Mouse (Mus musculus) midbrain, postnatal 0 days (tissue): ENCODE measurements around the gene Dclk1. TPM values are rescaled to one million over a fixed set of nuclear protein-coding genes. Genes with fewer than 3 reads are reported as not detected.

Experiments
- ATAC-seq: fragments of 200-750 bp; cut with Nextera tagmentation; 2 replicates; pipeline ENCODE4 v1.8.0; 2017; ENCODE audit warnings: moderate number of reproducible peaks, mild to moderate bottlenecking, moderate TSS enrichment, moderate library complexity; ENCODE audit not compliant: low FRiP score
- DNase-seq: peaks from one replicate; pipeline ENCODE4 v3.0.0-alpha.2; 2015; ENCODE audit warnings: low spot score
- H3K27ac ChIP-seq: fragments of 300-500 bp; sonication (generic); 2 replicates; pipeline ENCODE4 v1.5.1; 2014; ENCODE audit warnings: low read depth, mild to moderate bottlenecking, low read length, mixed read lengths
- H3K27me3 ChIP-seq: fragments of 300-500 bp; sonication (generic); 2 replicates; pipeline ENCODE4 v1.6.1; 2014; ENCODE audit warnings: low read length, control low read depth, mixed read lengths; ENCODE audit not compliant: insufficient read depth
- H3K36me3 ChIP-seq: fragments of 300-500 bp; sonication (generic); 2 replicates; pipeline ENCODE4 v1.6.1; 2014; ENCODE audit warnings: low read length, control low read depth, mixed read lengths; ENCODE audit not compliant: insufficient read depth
- H3K4me1 ChIP-seq: fragments of 300-500 bp; sonication (generic); 2 replicates; pipeline ENCODE4 v1.6.1; 2014; ENCODE audit warnings: mild to moderate bottlenecking, control low read depth, antibody characterized with exemption, low read length, mixed read lengths; ENCODE audit not compliant: insufficient read depth
- H3K4me2 ChIP-seq: fragments of 300-500 bp; sonication (generic); 2 replicates; pipeline ENCODE4 v1.6.1; 2014; ENCODE audit warnings: low read depth, mild to moderate bottlenecking, low read length, mixed read lengths; ENCODE audit not compliant: poor library complexity, severe bottlenecking
- H3K4me3 ChIP-seq: fragments of 300-500 bp; sonication (generic); 2 replicates; pipeline ENCODE4 v1.5.1; 2014; ENCODE audit warnings: low read depth, mild to moderate bottlenecking, low read length, moderate library complexity
- H3K9ac ChIP-seq: fragments of 300-500 bp; sonication (generic); replicated peaks from 2 replicates; pipeline ENCODE4 v1.6.1; 2014; ENCODE audit warnings: mild to moderate bottlenecking, low read length, moderate library complexity, mixed read lengths; ENCODE audit not compliant: poor library complexity, severe bottlenecking
- H3K9me3 ChIP-seq: fragments of 300-500 bp; sonication (generic); 2 replicates; pipeline ENCODE4 v1.6.1; 2016; ENCODE audit warnings: low read length, control low read depth
- CTCF ChIP-seq: IDR thresholded peaks from 2 replicates; pipeline ENCODE4 v1.5.1; 2016; ENCODE audit warnings: antibody characterized with exemption, mild to moderate bottlenecking
- WGBS: fragments of 180-500 bp; shearing (Covaris S2); extraction: QIAGEN DNeasy Blood & Tissue Kit; methylation state at CpG from one replicate; pipeline ENCODE4 v1.1.7; 2014; 5-methylcytosine and 5-hydroxymethylcytosine counted together
- polyA plus RNA-seq: library from polyadenylated mRNA; unstranded; fragments of >200 nt; fragmentation: Nextera tagmentation; extraction: Ambion mirVana; gene quantifications from 2 replicates; pipeline ENCODE4 v1.2.1, GENCODE M21; 2015
- total RNA-seq: library from RNA; depleted of rRNA; stranded (reverse); fragments of >200 nt; gene quantifications from 2 replicates; pipeline ENCODE4 v1.2.3, GENCODE M21; 2014

The Dclk1 gene
- total and polyA plus RNA-seq, 2 experiments from 2014 or later, result 219 to 307 TPM

DNA sequence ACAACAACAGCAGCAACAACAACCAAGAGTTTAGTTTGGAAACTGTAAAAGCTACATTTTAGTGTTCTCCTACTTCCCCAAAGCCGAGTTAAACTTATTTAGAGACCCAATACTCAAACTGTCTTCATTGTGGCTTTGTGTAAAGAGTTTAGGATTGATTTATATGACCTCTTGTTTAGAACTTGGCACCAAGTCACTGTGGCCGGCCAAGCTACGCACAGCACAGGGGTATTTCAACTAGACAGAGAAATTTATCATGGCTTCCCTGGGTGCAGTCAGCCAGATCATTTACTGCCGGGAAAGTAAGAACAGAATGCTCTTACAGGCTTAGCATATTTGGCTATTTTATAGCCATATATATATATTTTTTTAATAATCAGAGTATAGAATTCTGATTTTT, 49.8 kb downstream of the Dclk1 start:
- DNase-seq, result no peak
- 66% methylated on average over 4 of the region's 4 CpGs for WGBS
- no peak overlapping the region for H3K27ac ChIP-seq
- H3K27me3 ChIP-seq, result no peaks in the 10 kb centered on the region
- H3K4me3 ChIP-seq, result no peak overlapping the region
- no peak for ATAC-seq
- H3K9me3 ChIP-seq, result no peaks in the 10 kb centered on the region
- no peak overlapping the region for H3K9ac ChIP-seq
- no peaks in the 10 kb centered on the region for H3K4me1 ChIP-seq
- H3K4me2 ChIP-seq, result no peak overlapping the region
- no peak for TF ChIP-seq CTCF
- H3K36me3 ChIP-seq, result no peaks in the 10 kb centered on the region; the same call in 1 of the 2 replicates

DNA sequence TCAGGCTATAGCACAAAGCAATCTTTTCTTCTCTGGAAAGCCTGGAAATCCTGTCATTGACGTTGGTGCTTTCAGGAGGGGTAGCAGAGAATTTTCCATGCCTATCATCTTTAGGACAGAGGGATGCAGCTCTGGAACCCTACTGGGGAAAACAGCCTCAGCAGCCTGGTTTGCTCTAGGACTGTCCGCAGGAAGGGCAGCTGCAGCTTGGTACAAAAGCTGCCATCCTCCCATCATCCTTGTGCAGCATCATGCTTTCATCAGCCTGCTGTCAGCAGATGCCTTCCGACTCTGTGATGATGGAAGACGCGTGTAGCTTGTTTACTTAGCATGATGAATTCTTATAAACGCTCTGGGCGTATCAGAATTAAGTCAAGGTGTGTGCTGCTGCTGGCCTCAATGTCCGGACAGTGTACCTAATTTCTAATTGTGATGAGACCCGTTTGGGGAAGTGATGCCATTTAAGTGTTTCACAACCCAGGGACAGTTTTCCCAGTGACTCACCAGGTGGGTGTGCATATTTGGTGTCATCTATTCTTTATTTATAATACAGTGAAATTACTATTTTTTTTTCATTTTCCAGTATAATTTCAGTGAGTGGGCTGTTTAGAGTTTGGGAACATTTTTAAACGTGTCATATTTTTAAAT, 50.7 kb downstream of the Dclk1 start:
- Histone ChIP-seq H3K4me2 (no peak overlapping the region), H3K27ac (no peak overlapping the region), H3K4me3 (no peak overlapping the region), H3K9me3 (no peaks in the 10 kb centered on the region), H3K27me3 (no peaks in the 10 kb centered on the region), H3K9ac (no peak overlapping the region), H3K36me3 (no peaks in the 10 kb centered on the region; the same call in 1 of the 2 replicates), H3K4me1 (peaks cover 3% of the 10 kb centered on the region; the same call in 1 of the 2 replicates)
- DNase-seq (no peak), ATAC-seq (no peak)
- 47% methylated on average over 10 of the region's 10 CpGs for WGBS
- TF ChIP-seq CTCF, result no peak

DNA sequence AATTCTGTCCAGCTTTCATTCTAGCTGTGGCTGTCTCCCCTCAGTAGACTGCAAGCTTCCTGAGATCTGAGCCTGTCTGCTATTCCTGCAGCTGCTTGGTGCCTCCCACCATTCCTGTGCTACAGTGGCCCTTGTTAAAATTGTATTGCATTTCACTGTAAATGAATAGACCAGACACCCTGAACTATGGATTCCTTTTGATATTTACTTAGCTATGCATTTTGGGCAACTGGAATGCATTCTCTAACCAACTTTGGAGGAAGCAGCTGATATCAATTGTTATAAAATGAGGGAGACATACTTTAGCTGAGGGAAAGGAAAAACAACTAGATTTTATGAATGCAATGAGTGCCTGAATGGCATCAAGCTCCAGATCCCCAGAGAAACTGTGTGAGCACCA, 63.5 kb downstream of the Dclk1 start:
- no peaks in the 10 kb centered on the region for H3K27me3 ChIP-seq
- no peak overlapping the region for H3K4me3 ChIP-seq
- no peak overlapping the region for H3K4me2 ChIP-seq
- H3K27ac ChIP-seq, result no peak overlapping the region
- no peak overlapping the region for H3K9ac ChIP-seq
- H3K4me1 ChIP-seq, result no peaks in the 10 kb centered on the region
- no peaks in the 10 kb centered on the region for H3K36me3 ChIP-seq
- ATAC-seq, result no peak
- no peaks in the 10 kb centered on the region for H3K9me3 ChIP-seq
- no peak for TF ChIP-seq CTCF
- DNase-seq, result no peak

DNA sequence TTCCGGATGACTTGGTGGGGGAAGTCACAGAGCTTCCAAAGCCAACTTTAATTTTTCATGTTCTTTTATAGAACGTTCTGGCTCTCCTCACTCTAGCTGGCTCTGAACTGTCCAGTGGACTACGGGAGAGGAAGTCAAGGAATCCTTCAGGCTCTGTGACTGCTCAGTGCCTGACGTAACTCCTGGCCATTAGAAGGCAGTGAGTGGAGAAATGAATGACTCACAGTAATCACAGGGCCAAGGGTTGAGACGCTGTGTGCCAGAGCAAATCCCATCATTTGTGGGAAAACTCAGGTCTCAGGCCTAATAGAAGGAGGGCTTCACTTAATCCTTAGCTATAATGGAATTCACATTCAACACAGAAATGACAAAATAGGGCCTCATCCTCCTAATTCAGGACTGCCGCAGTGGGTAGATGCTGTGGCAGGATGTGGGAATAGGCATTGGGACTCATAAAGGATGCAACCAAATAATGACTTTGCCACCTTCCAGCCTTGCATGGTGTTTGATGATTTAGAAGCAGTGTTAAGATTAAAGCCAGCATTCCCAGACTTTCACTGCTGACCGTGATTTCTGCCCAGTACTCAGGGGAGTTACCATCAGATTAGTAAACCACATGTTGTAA, 65.5 kb downstream of the Dclk1 start:
- 0 out of 2 replicates have a peak, but pooled peaks have one; percentile 52 for ATAC-seq
- Histone ChIP-seq H3K4me2 (no peak overlapping the region), H3K36me3 (no peaks in the 10 kb centered on the region), H3K4me1 (no peaks in the 10 kb centered on the region), H3K27me3 (no peaks in the 10 kb centered on the region), H3K9ac (no peak overlapping the region), H3K9me3 (no peaks in the 10 kb centered on the region), H3K4me3 (no peak overlapping the region), H3K27ac (no peak overlapping the region)
- TF ChIP-seq CTCF, result no peak
- DNase-seq, result peak; percentile 22
- WGBS, result 59% methylated on average over 7 of the region's 7 CpGs

DNA sequence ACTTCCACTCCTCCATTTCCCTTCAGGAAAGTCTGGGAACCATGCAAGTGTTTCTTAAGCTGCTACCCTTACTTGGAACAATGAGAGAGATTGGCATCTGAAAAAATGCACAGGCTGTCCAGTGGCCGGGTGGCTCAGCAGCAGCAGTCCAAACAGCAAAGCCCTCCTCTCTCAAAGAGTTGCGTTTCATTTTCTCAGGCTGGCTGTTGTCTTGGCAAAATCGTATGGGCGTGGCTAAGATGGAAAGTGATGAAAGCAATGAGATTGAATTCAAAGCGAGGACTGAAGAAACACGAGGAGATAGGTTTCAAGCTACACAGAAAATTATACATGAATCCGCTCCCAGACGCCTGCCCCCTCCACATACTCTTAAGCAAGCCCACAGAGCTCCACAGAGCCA, 67.8 kb downstream of the Dclk1 start:
- Histone ChIP-seq H3K27me3 (no peaks in the 10 kb centered on the region), H3K4me2 (no peak overlapping the region), H3K9ac (no peak overlapping the region), H3K4me1 (no peaks in the 10 kb centered on the region), H3K27ac (no peak overlapping the region), H3K36me3 (no peaks in the 10 kb centered on the region), H3K9me3 (no peaks in the 10 kb centered on the region), H3K4me3 (no peak overlapping the region)
- no peak for ATAC-seq
- 64% methylated on average over 8 of the region's 8 CpGs for WGBS
- no peak for TF ChIP-seq CTCF
- no peak for DNase-seq

DNA sequence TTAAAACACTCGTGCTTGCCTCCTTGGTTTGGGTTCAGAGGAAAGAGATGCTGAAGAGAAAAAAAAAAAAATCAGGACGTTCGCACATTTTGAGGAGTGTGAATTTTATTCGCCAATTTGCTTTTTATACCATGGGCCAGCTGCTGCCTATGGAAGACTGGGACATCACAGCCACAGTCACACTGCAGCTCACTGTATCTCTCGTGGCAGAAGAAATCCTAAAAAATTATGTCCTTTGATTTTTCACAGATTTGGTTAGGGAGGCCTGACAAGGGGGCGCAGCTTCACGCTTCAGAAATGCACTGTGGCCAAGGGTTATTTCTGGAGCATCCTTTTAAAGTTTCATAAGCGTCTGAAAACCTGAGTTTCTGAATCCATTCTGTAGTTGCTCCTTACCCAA, 73.7 kb downstream of the Dclk1 start:
- 82% methylated on average over 8 of the region's 8 CpGs for WGBS
- no peaks in the 10 kb centered on the region for H3K9me3 ChIP-seq
- no peaks in the 10 kb centered on the region for H3K4me1 ChIP-seq
- no peak overlapping the region for H3K27ac ChIP-seq
- no peaks in the 10 kb centered on the region for H3K36me3 ChIP-seq
- no peak overlapping the region for H3K9ac ChIP-seq
- no peak overlapping the region for H3K4me2 ChIP-seq
- DNase-seq, result no peak
- no peak for TF ChIP-seq CTCF
- ATAC-seq, result no peak
- no peak overlapping the region for H3K4me3 ChIP-seq
- no peaks in the 10 kb centered on the region for H3K27me3 ChIP-seq
